Mouse (Mus musculus) naive thymus-derived CD4-positive, alpha-beta T cell, adult 2 months (primary cell): ENCODE data around the gene Notch4.

ENCODE experiments used
- DNase-seq: peaks from one replicate; pipeline ENCODE4 v3.0.0-alpha.2; 2011; ENCODE audit warnings: low read depth

Notch4 gene

GRCm38 (mm10) chr17:34626773-34627092 lies 62.7 kb downstream of the Notch4 start:
- peak; percentile 63 for DNase-seq

DNA sequence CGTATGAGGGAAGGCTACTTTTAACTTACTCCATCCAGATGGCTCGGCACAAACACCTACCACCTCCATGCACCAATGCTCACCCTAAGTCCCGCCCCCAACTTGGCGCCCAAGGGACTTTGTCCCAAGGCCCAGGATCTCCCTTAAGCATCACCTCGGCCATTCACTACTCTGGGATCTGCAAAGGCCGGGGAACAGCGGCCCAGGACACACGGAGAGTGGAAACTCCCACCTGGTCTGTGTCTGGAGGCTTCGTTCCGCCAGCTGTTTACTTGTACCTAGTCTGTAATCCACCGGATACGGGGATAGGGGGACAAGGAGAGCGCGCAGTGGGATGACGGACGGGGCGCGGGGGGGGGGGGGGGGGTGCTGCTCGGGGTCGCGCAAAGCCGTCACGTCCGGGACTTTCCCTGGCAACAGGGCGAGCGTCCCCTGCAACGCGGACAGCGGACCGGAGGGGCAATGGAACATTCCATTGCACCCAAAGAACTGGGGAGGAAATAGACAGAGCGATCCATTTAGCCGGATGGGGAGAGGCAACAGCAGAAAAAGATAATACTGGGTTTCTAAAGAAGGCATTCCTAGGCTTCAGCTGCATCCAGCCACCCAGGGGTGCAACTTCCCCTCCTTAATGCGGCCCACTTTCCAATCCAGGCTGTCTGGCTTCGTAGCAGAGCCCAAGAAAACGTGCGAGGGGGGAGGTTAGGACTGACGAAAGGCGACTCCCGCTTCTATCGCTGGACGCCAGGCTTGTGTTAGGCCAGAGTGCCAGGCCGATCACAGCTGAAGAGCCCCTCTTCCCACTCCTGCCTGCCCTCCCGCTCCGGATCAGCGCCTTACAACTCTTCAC lies 63.2 kb downstream of the Notch4 start:
- DNase-seq = peak; percentile 84

- DNase-seq = peak; percentile 54
Observed at GRCm38 (mm10) chr17:34627943-34628643, 64.0 kb downstream of the Notch4 start, which contains the start of gene Ppt2. TSS of gene Ppt2 (minus strand) at chr17:34628510.

DNA sequence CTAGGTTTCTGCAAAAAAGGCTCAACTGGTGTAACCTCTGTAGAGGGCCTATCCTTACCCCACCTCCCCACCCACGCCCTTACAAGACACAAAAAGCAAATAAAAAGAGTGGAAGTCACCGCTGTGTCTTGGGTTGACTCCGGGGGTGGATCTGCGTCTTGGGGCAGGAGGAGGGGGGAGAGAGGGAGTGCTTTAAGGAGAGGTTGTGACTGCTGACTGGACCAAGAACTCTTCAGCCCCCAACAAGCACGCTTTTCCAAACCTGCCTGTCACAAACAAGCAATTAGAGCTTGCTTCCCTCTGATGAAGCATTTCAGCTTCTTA lies 64.5 kb downstream of the Notch4 start:
- no peak for DNase-seq

DNA sequence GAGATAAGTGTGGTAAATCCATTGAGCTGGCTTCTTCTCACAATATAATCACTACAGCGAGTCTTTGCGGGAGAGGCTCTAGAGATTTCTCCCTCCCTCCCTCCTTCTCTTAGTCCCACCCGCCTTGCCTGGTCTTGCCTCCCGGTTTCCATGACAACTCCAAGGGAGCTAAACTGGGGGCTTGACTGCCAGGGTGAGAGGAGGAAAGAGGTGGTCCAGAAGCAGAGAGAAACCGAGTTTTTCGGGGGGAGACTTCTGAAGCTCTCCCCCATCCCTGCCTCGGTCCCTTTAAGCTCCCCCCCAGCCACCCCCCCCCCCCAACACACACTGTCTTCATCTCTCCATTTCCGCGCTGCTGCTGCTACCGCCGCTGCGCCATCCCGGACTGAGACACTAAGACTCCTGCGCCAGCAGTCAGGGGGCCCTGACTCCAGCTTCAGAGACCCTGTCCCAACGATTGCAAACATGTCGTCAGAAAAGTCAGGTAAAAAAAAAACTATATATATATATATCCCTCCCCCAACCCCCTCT lies 65.2 kb downstream of the Notch4 start, which contains the start of gene Prrt1:
Gene Prrt1, plus strand, starts transcription at position 313 of the 531 bp plus-strand sequence.
- peak; percentile 39 for DNase-seq

DNA sequence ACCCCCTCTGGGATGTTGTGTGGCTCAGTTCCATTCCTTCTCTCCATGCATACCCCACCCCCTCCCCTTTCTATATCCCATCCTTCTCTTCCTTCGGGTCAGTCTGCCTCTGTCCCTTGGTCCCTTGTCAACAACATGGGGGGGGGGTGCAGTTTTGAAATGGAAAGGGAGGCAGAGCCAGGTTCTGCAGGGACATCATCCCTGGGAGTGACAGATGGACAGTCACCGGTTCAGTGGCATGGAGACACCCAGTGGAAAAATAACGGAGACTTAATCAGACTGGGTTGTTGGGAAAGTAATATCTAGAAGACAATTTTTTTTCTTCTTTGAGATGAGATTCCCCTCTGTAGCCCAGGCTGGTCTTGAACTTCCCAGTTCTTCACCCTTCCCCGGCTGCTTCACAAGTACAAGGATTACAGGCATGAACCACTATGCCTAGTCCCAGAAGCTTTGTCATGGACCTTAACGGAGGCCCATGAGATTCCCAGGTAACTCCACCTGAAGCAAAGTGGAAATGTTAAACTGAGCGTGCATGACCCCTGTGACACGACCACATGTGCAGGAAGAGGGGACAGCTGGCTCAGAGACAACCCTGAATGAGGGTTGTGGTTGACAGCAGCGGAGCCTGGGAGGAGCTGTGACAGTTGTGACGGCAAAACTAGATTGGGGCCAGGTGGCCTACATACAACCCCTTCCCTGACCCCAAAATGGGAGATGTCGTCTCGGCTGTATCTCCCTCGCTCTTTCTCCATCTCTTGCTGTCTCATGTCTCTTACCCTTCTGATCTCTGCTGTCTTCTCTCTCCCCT lies 65.9 kb downstream of the Notch4 start:
- DNase-seq = peak; percentile 71

DNA sequence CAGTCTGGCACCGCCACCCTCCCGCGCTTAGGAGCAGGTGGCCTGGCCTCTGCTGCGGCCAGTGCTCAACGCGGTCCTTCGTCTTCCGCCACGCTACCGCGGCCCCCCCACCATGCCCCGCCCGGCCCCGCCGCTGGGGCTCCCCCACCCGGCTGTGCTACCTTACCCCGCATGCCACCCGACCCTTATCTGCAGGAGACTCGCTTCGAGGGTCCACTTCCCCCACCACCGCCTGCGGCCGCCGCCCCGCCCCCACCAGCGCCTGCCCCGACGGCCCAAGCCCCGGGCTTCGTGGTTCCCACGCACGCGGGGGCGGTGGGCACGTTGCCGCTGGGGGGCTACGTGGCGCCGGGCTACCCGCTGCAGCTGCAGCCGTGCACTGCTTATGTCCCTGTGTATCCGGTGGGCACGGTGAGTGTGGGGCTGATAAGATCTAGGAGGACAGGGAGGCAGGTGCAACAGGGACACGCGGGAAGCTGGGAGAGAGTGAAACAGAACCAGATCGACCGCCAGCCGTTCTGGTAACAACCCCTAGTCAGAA lies 66.8 kb downstream of the Notch4 start:
- peak; percentile 40 for DNase-seq

DNA sequence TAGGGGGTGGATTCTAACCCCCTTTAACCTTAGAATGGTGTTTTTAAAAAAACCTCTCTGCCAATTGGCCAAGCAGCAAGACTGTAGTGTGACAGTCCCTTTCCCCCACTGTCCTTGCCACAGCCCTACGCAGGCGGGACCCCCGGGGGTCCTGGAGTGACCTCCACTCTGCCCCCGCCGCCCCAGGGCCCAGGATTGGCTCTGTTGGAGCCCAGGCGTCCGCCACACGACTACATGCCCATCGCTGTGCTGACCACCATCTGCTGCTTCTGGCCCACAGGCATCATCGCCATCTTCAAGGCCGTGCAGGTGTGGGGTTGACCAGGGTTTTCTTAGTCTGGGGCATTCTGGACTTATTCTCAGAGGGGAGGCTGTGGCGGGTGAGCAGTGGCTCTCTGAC lies 67.6 kb downstream of the Notch4 start:
- no peak for DNase-seq

- peak; percentile 79 for DNase-seq
Observed at GRCm38 (mm10) chr17:34632261-34632691, 68.2 kb downstream of the Notch4 start.

DNA sequence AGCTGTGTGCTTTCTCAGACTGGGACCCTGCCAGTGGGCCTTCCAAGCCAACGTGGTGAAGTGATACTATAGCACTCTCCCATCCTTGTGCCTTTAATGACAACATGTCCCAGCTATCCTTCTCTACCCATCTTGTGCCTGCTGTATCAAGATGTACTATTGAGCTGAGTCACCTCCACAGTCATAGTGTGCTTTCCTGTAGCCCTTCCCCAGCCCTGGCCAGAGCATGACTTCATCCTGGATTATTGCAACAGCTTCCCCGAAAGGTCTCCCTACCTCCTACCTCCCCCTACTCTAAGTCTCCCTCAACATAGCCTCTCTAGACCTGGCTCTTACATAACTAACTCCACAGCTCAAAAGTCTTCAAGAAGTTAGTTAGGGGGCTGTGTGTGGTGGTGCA lies 71.6 kb downstream of the Notch4 start:
- DNase-seq = no peak

DNA sequence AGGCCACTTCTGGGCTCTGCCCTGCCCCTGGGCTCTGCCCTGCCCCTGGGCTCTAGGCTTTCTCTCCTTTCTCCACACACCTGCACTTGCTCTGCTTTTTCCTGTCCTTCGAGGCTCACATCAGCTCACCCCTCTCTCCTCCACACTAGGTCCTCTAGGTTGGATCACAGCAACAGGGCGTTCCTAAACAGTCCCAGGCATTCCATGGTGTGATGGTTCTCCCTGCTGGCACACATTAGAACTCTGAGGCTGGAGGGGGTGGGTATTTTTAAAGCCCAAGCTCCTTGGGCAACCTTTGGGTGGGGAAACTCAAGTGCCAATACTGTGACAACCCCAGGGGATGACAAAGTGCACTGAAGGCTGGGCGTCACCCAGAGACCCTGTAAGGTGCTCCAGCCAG lies 73.4 kb downstream of the Notch4 start:
- no peak for DNase-seq
